Mouse (Mus musculus) kidney, embryonic 15.5 days (tissue): ENCODE results near the gene Knstrn. TPM values are rescaled to one million over a fixed set of nuclear protein-coding genes. Genes with fewer than 3 reads are reported as not detected.

ENCODE experiments used
- ATAC-seq: fragments of 200-750 bp; cut with Nextera tagmentation; replicated peaks from 2 replicates; pipeline ENCODE4 v1.8.0; 2017; ENCODE audit warnings: moderate TSS enrichment; ENCODE audit not compliant: low FRiP score
- H3K27ac ChIP-seq: fragments of 300-500 bp; sonication (generic); 2 replicates; pipeline ENCODE4 v1.5.1; 2015; ENCODE audit warnings: mild to moderate bottlenecking, inconsistent platforms
- H3K27me3 ChIP-seq: fragments of 300-500 bp; sonication (generic); 2 replicates; pipeline ENCODE4 v1.6.1; 2015; ENCODE audit warnings: inconsistent platforms
- H3K36me3 ChIP-seq: fragments of 300-500 bp; sonication (generic); 2 replicates; pipeline ENCODE4 v1.6.1; 2015; ENCODE audit warnings: inconsistent platforms
- H3K4me1 ChIP-seq: fragments of 300-500 bp; sonication (generic); 2 replicates; pipeline ENCODE4 v1.6.1; 2015; ENCODE audit warnings: inconsistent platforms
- H3K4me2 ChIP-seq: fragments of 300-500 bp; sonication (generic); 2 replicates; pipeline ENCODE4 v1.6.1; 2015; ENCODE audit warnings: moderate library complexity, mild to moderate bottlenecking, inconsistent platforms
- H3K4me3 ChIP-seq: fragments of 300-500 bp; sonication (generic); replicated peaks from 2 replicates; pipeline ENCODE4 v1.5.1; 2015; ENCODE audit warnings: mild to moderate bottlenecking, inconsistent platforms
- H3K9ac ChIP-seq: fragments of 300-500 bp; sonication (generic); 2 replicates; pipeline ENCODE4 v1.6.1; 2015; ENCODE audit warnings: mild to moderate bottlenecking, inconsistent platforms
- H3K9me3 ChIP-seq: fragments of 300-500 bp; sonication (generic); replicated peaks from 2 replicates; pipeline ENCODE4 v1.6.1; 2016; ENCODE audit warnings: inconsistent platforms
- WGBS: fragments of 180-500 bp; shearing (Covaris S2); methylation state at CpG from one replicate; pipeline ENCODE4 v1.1.7; 2015; ENCODE audit warnings: mixed read lengths; 5-methylcytosine and 5-hydroxymethylcytosine counted together
- polyA plus RNA-seq: library from polyadenylated mRNA; unstranded; fragments of >200 nt; fragmentation: Nextera tagmentation; extraction: Ambion mirVana; gene quantifications from 2 replicates; pipeline ENCODE4 v1.2.1, GENCODE M21; 2015

The Knstrn gene
- polyA plus RNA-seq, 1 experiment from 2014 or later, result 120 TPM

GRCm38 (mm10) chr2:118897808-118898207 is 84.0 kb downstream of the Knstrn start:
- Histone ChIP-seq H3K27me3 (peaks cover 84% of the 10 kb centered on the region), H3K27ac (no peak overlapping the region), H3K9ac (no peak overlapping the region), H3K36me3 (no peaks in the 10 kb centered on the region), H3K4me2 (peak overlapping the region; percentile 88; the same call in 1 of the 2 replicates), H3K4me3 (0 out of 2 replicates have a peak overlapping the region, but pooled peaks have one; percentile 51), H3K9me3 (no peaks in the 10 kb centered on the region), H3K4me1 (peaks cover 45% of the 10 kb centered on the region)
- WGBS, result 2% methylated on average over 11 of the region's 11 CpGs
- ATAC-seq, result no peak

GRCm38 (mm10) chr2:118898771-118899170 is 85.0 kb downstream of the Knstrn start:
- H3K4me2 ChIP-seq, result no peak overlapping the region
- WGBS, result 22% methylated on average over 4 of the region's 4 CpGs
- no peaks in the 10 kb centered on the region for H3K9me3 ChIP-seq
- no peaks in the 10 kb centered on the region for H3K36me3 ChIP-seq
- no peak overlapping the region for H3K9ac ChIP-seq
- peaks cover 55% of the 10 kb centered on the region for H3K4me1 ChIP-seq
- H3K4me3 ChIP-seq, result no peak overlapping the region
- ATAC-seq, result no peak
- peaks cover 79% of the 10 kb centered on the region for H3K27me3 ChIP-seq
- no peak overlapping the region for H3K27ac ChIP-seq

- no peak overlapping the region for H3K4me2 ChIP-seq
- 17% methylated on average over 7 of the region's 7 CpGs for WGBS
Observed at GRCm38 (mm10) chr2:118899306-118899705, 85.5 kb downstream of the Knstrn start.

GRCm38 (mm10) chr2:118899981-118900825 is 86.4 kb downstream of the Knstrn start, which contains the start of gene Bahd1:
Bahd1 (plus strand) TSS chr2:118900377.
- H3K4me1 ChIP-seq, result peaks cover 58% of the 10 kb centered on the region
- no peaks in the 10 kb centered on the region for H3K36me3 ChIP-seq
- H3K9ac ChIP-seq, result peak within 1 kb of the TSS; percentile 85
- H3K27ac ChIP-seq, result no peak within 1 kb of the TSS
- under 1% methylated on average over 32 of the region's 32 CpGs for WGBS
- peak within 1 kb of the TSS; percentile 97 for H3K4me2 ChIP-seq
- H3K9me3 ChIP-seq, result no peaks in the 10 kb centered on the region
- no peak for ATAC-seq
- peak within 1 kb of the TSS; percentile 92 for H3K4me3 ChIP-seq
- peaks cover 73% of the 10 kb centered on the region for H3K27me3 ChIP-seq

More at GRCm38 (mm10) chr2:118899306-118899705, 85.5 kb downstream of the Knstrn start:
- no peak for ATAC-seq
- Histone ChIP-seq H3K36me3 (no peaks in the 10 kb centered on the region), H3K4me3 (no peak overlapping the region), H3K9ac (no peak overlapping the region), H3K4me1 (peaks cover 55% of the 10 kb centered on the region), H3K9me3 (no peaks in the 10 kb centered on the region), H3K27ac (no peak overlapping the region), H3K27me3 (peaks cover 77% of the 10 kb centered on the region)

GRCm38 (mm10) chr2:118900826-118901140 is 87.0 kb downstream of the Knstrn start:
- under 1% methylated on average over 11 of the region's 11 CpGs for WGBS

GRCm38 (mm10) chr2:118901175-118902031 is 87.6 kb downstream of the Knstrn start:
- Histone ChIP-seq H3K36me3 (no peaks in the 10 kb centered on the region), H3K4me1 (peaks cover 58% of the 10 kb centered on the region), H3K27ac (peak overlapping the region; percentile 82), H3K4me2 (peak overlapping the region; percentile 97), H3K9ac (peak overlapping the region; percentile 85), H3K9me3 (no peaks in the 10 kb centered on the region), H3K4me3 (peak overlapping the region; percentile 92), H3K27me3 (peaks cover 61% of the 10 kb centered on the region)
- WGBS, result under 1% methylated on average over 96 of the region's 120 CpGs
- peak; percentile 90 for ATAC-seq

More at GRCm38 (mm10) chr2:118900826-118901140, 87.0 kb downstream of the Knstrn start:
- Histone ChIP-seq H3K27ac (no peak overlapping the region), H3K4me2 (peak overlapping the region; percentile 97), H3K4me1 (peaks cover 63% of the 10 kb centered on the region), H3K27me3 (peaks cover 67% of the 10 kb centered on the region), H3K36me3 (no peaks in the 10 kb centered on the region), H3K9me3 (no peaks in the 10 kb centered on the region), H3K9ac (peak overlapping the region; percentile 85), H3K4me3 (peak overlapping the region; percentile 92)
- no peak for ATAC-seq

- H3K4me3 ChIP-seq, result peak overlapping the region; percentile 92
- under 1% methylated on average over 96 of the region's 106 CpGs for WGBS
- no peaks in the 10 kb centered on the region for H3K9me3 ChIP-seq
- H3K4me2 ChIP-seq, result peak overlapping the region; percentile 97
- peaks cover 51% of the 10 kb centered on the region for H3K27me3 ChIP-seq
- peak; percentile 31 for ATAC-seq
- H3K27ac ChIP-seq, result peak overlapping the region; percentile 82; the same call in 1 of the 2 replicates
- no peaks in the 10 kb centered on the region for H3K36me3 ChIP-seq
- H3K4me1 ChIP-seq, result peaks cover 49% of the 10 kb centered on the region
- H3K9ac ChIP-seq, result peak overlapping the region; percentile 85
Observed at GRCm38 (mm10) chr2:118902051-118903025, 88.5 kb downstream of the Knstrn start.

GRCm38 (mm10) chr2:118903333-118903741 is 89.5 kb downstream of the Knstrn start:
- no peaks in the 10 kb centered on the region for H3K9me3 ChIP-seq
- WGBS, result 17% methylated on average over 10 of the region's 10 CpGs
- H3K27me3 ChIP-seq, result peaks cover 41% of the 10 kb centered on the region
- no peak overlapping the region for H3K9ac ChIP-seq
- H3K4me3 ChIP-seq, result peak overlapping the region; percentile 92
- H3K36me3 ChIP-seq, result no peaks in the 10 kb centered on the region
- H3K4me2 ChIP-seq, result peak overlapping the region; percentile 97
- no peak for ATAC-seq
- no peak overlapping the region for H3K27ac ChIP-seq
- peaks cover 41% of the 10 kb centered on the region for H3K4me1 ChIP-seq

Other genes starting within 250 kb of the Knstrn start
- 98.5 and 103 TPM in 2 replicates for gene Bub1b, start 215.8 kb upstream of the Knstrn start, polyA plus RNA-seq
- gene Pak6, start 150.7 kb upstream of the Knstrn start, polyA plus RNA-seq, result 0.84 and 1.3 TPM in 2 replicates
- 0.28 and 0.39 TPM in 2 replicates for gene Ankrd63, start 110.0 kb upstream of the Knstrn start, polyA plus RNA-seq
- gene Plcb2, start 85.6 kb upstream of the Knstrn start, polyA plus RNA-seq, result 1.5 and 1.9 TPM in 2 replicates
- 14.0 and 15.6 TPM in 2 replicates for gene Inafm2, start 68.2 kb upstream of the Knstrn start, polyA plus RNA-seq
- gene Ccdc9b, start 51.3 kb upstream of the Knstrn start, polyA plus RNA-seq, result 1.0 and 1.2 TPM in 2 replicates
- 1.1 TPM in 1 of 2 replicates, not detected in the other for gene Phgr1, start 41.2 kb upstream of the Knstrn start, polyA plus RNA-seq
- 0.40 and 2.1 TPM in 2 replicates for gene Disp2, start 34.3 kb upstream of the Knstrn start, polyA plus RNA-seq
- gene Ivd, start 48.0 kb downstream of the Knstrn start, polyA plus RNA-seq, result 71.6 and 82.8 TPM in 2 replicates
- 3.8 and 4.4 TPM in 2 replicates for gene Bahd1, start 86.4 kb downstream of the Knstrn start, polyA plus RNA-seq
- gene Chst14, start 112.5 kb downstream of the Knstrn start, polyA plus RNA-seq, result 25.9 and 28.4 TPM in 2 replicates
- gene Ccdc32, start 215.4 kb downstream of the Knstrn start, polyA plus RNA-seq, result 21.8 and 23.3 TPM in 2 replicates
- 4.2 and 4.8 TPM in 2 replicates for gene Rpusd2, start 220.8 kb downstream of the Knstrn start, polyA plus RNA-seq
- 52.4 and 53.7 TPM in 2 replicates for gene Knl1, start 233.1 kb downstream of the Knstrn start, polyA plus RNA-seq